Mouse (Mus musculus): ENCODE data around the gene Cdc123. TPM values are rescaled to one million over a fixed set of nuclear protein-coding genes. Genes with fewer than 3 reads are reported as not detected.

Cdc123 gene
- polyA plus RNA-seq (2015; fragmentation: Nextera tagmentation; extraction: Ambion mirVana): 380 and 394 TPM in 2 replicates

- Histone ChIP-seq H3K9ac (peak within 1 kb of the TSS; percentile 82), H3K9me3 (no peaks in the 10 kb centered on the region), H3K27me3 (no peaks in the 10 kb centered on the region), H3K4me3 (peak within 1 kb of the TSS; percentile 77), H3K4me1 (peaks cover 20% of the 10 kb centered on the region), H3K27ac (peak within 1 kb of the TSS; percentile 90), H3K36me3 (peaks cover 34% of the 10 kb centered on the region), H3K4me2 (replicated peaks) (peak within 1 kb of the TSS; percentile 70)
- peak; percentile 96 for ATAC-seq (ENCODE audit: low FRiP score, low read depth)
- under 1% methylated on average over 53 of the region's 53 CpGs for WGBS
Measured at GRCm38 (mm10) chr2:5844873-5845631, at the start of gene Cdc123, which contains the start of gene Nudt5. TSS of gene Cdc123 (minus strand) at chr2:5845164. TSS of gene Nudt5 (plus strand) at chr2:5845019.

GRCm38 (mm10) chr2:5894296-5894695, 49.3 kb upstream of the Cdc123 start:
- H3K27me3 ChIP-seq: no peaks in the 10 kb centered on the region
- no peak for ATAC-seq (ENCODE audit: low FRiP score, low read depth)
- peak overlapping the region; percentile 85 for H3K4me3 ChIP-seq
- WGBS: 21% methylated on average over 11 of the region's 11 CpGs
- H3K36me3 ChIP-seq: peaks cover 34% of the 10 kb centered on the region
- no peak overlapping the region for H3K27ac ChIP-seq
- H3K9ac ChIP-seq: peak overlapping the region; percentile 91
- peaks cover 11% of the 10 kb centered on the region for H3K4me1 ChIP-seq
- no peaks in the 10 kb centered on the region for H3K9me3 ChIP-seq
- peak overlapping the region; percentile 73 for H3K4me2 ChIP-seq (replicated peaks)

GRCm38 (mm10) chr2:5889412-5889811, 44.4 kb upstream of the Cdc123 start:
- Histone ChIP-seq H3K9ac (no peak overlapping the region), H3K4me1 (peaks cover 11% of the 10 kb centered on the region), H3K4me3 (no peak overlapping the region), H3K27ac (no peak overlapping the region), H3K36me3 (peaks cover 58% of the 10 kb centered on the region), H3K9me3 (no peaks in the 10 kb centered on the region), H3K27me3 (no peaks in the 10 kb centered on the region), H3K4me2 (replicated peaks) (no peak overlapping the region)
- 62% methylated on average over 2 of the region's 2 CpGs for WGBS
- ATAC-seq (ENCODE audit: low FRiP score, low read depth): no peak

- H3K4me3 ChIP-seq: no peak overlapping the region
- no peak overlapping the region for H3K27ac ChIP-seq
- H3K9ac ChIP-seq: no peak overlapping the region
- WGBS: 84% methylated on average over 5 of the region's 5 CpGs
- ATAC-seq (ENCODE audit: low FRiP score, low read depth): no peak
- no peaks in the 10 kb centered on the region for H3K27me3 ChIP-seq
- peaks cover 7% of the 10 kb centered on the region for H3K4me1 ChIP-seq
- H3K9me3 ChIP-seq: no peaks in the 10 kb centered on the region
- H3K4me2 ChIP-seq (replicated peaks): no peak overlapping the region
- peaks cover 61% of the 10 kb centered on the region for H3K36me3 ChIP-seq
Measured at GRCm38 (mm10) chr2:5888865-5889264, 43.9 kb upstream of the Cdc123 start.

- Histone ChIP-seq H3K27me3 (no peaks in the 10 kb centered on the region), H3K27ac (no peak overlapping the region), H3K4me1 (no peaks in the 10 kb centered on the region), H3K9ac (no peak overlapping the region), H3K4me3 (no peak overlapping the region), H3K9me3 (no peaks in the 10 kb centered on the region), H3K36me3 (peaks cover 86% of the 10 kb centered on the region), H3K4me2 (replicated peaks) (no peak overlapping the region)
- WGBS: 77% methylated on average over 3 of the region's 3 CpGs
- no peak for ATAC-seq (ENCODE audit: low FRiP score, low read depth)
Measured at GRCm38 (mm10) chr2:5877446-5877845, 32.5 kb upstream of the Cdc123 start.

- Histone ChIP-seq H3K4me2 (replicated peaks) (no peak overlapping the region), H3K36me3 (peaks cover 74% of the 10 kb centered on the region), H3K9me3 (no peaks in the 10 kb centered on the region), H3K27ac (no peak overlapping the region), H3K4me3 (no peak overlapping the region), H3K4me1 (no peaks in the 10 kb centered on the region), H3K27me3 (no peaks in the 10 kb centered on the region), H3K9ac (no peak overlapping the region)
- 89% methylated on average over 5 of the region's 5 CpGs for WGBS
- ATAC-seq (ENCODE audit: low FRiP score, low read depth): no peak
Measured at GRCm38 (mm10) chr2:5869746-5870145, 24.8 kb upstream of the Cdc123 start.

- H3K9me3 ChIP-seq: no peaks in the 10 kb centered on the region
- H3K4me3 ChIP-seq: no peak overlapping the region
- no peak for ATAC-seq (ENCODE audit: low FRiP score, low read depth)
- no peak overlapping the region for H3K9ac ChIP-seq
- no peaks in the 10 kb centered on the region for H3K27me3 ChIP-seq
- H3K27ac ChIP-seq: no peak overlapping the region
- no peak overlapping the region for H3K4me2 ChIP-seq (replicated peaks)
- H3K36me3 ChIP-seq: peaks cover 70% of the 10 kb centered on the region
- WGBS: 88% methylated on average over 2 of the region's 2 CpGs
- no peaks in the 10 kb centered on the region for H3K4me1 ChIP-seq
Measured at GRCm38 (mm10) chr2:5867681-5868080, 22.7 kb upstream of the Cdc123 start.

- Histone ChIP-seq H3K9ac (no peak within 1 kb of the TSS), H3K4me1 (no peaks in the 10 kb centered on the region), H3K4me3 (no peak within 1 kb of the TSS), H3K27me3 (no peaks in the 10 kb centered on the region), H3K4me2 (replicated peaks) (no peak within 1 kb of the TSS), H3K27ac (no peak within 1 kb of the TSS), H3K36me3 (peaks cover 72% of the 10 kb centered on the region), H3K9me3 (no peaks in the 10 kb centered on the region)
- no peak for ATAC-seq (ENCODE audit: low FRiP score, low read depth)
- 94% methylated on average over 3 of the region's 3 CpGs for WGBS
Measured at GRCm38 (mm10) chr2:5862834-5863233, 17.9 kb upstream of the Cdc123 start, which contains the start of gene Gm13199. TSS of gene Gm13199 (minus strand) at chr2:5862934.

GRCm38 (mm10) chr2:5851866-5852265, 6.9 kb upstream of the Cdc123 start:
- Histone ChIP-seq H3K4me2 (replicated peaks) (no peak overlapping the region), H3K36me3 (peaks cover 25% of the 10 kb centered on the region), H3K4me1 (peaks cover 2% of the 10 kb centered on the region), H3K27me3 (no peaks in the 10 kb centered on the region), H3K27ac (no peak overlapping the region), H3K9me3 (no peaks in the 10 kb centered on the region), H3K9ac (no peak overlapping the region), H3K4me3 (no peak overlapping the region)
- 90% methylated on average over 5 of the region's 5 CpGs for WGBS
- no peak for ATAC-seq (ENCODE audit: low FRiP score, low read depth)

GRCm38 (mm10) chr2:5851116-5851515, 6.2 kb upstream of the Cdc123 start:
- no peaks in the 10 kb centered on the region for H3K9me3 ChIP-seq
- H3K9ac ChIP-seq: no peak overlapping the region
- no peaks in the 10 kb centered on the region for H3K27me3 ChIP-seq
- ATAC-seq (ENCODE audit: low FRiP score, low read depth): no peak
- H3K27ac ChIP-seq: no peak overlapping the region
- peaks cover 10% of the 10 kb centered on the region for H3K4me1 ChIP-seq
- H3K4me3 ChIP-seq: no peak overlapping the region
- WGBS: 95% methylated on average over 9 of the region's 9 CpGs
- H3K36me3 ChIP-seq: peaks cover 22% of the 10 kb centered on the region
- H3K4me2 ChIP-seq (replicated peaks): no peak overlapping the region

- WGBS: 22% methylated on average over 4 of the region's 4 CpGs
- Histone ChIP-seq H3K27me3 (no peaks in the 10 kb centered on the region), H3K4me1 (peaks cover 20% of the 10 kb centered on the region), H3K36me3 (peaks cover 32% of the 10 kb centered on the region), H3K4me3 (peak overlapping the region; percentile 77), H3K9ac (peak overlapping the region; percentile 82), H3K9me3 (no peaks in the 10 kb centered on the region), H3K4me2 (replicated peaks) (peak overlapping the region; percentile 61), H3K27ac (no peak overlapping the region)
- no peak for ATAC-seq (ENCODE audit: low FRiP score, low read depth)
Measured at GRCm38 (mm10) chr2:5845826-5846225, 862 bp upstream of the Cdc123 start.

- Histone ChIP-seq H3K9ac (peak overlapping the region; percentile 82), H3K9me3 (no peaks in the 10 kb centered on the region), H3K36me3 (peaks cover 39% of the 10 kb centered on the region), H3K27me3 (no peaks in the 10 kb centered on the region), H3K4me3 (peak overlapping the region; percentile 77), H3K27ac (peak overlapping the region; percentile 90; the same call in 1 of the 2 replicates), H3K4me2 (replicated peaks) (peak overlapping the region; percentile 70), H3K4me1 (peaks cover 20% of the 10 kb centered on the region)
- ATAC-seq (ENCODE audit: low FRiP score, low read depth): peak; percentile 38; the same call in 1 of the 2 replicates
- WGBS: 5% methylated on average over 23 of the region's 23 CpGs
Measured at GRCm38 (mm10) chr2:5844181-5844872, 637 bp downstream of the Cdc123 start.
